In genomic region chr8:127965341-127965740, GRCm38 (mm10) we compare ENCODE assay signal across 10 mouse cellular contexts.
"Had no signal": no experiment of that assay in that cellular context is flagged by ENCODE, and none has a peak within 500 bp of the region (broad histone marks: within the 10 kb centered on the region; RNA-seq: fewer than 3 reads in every experiment).

No protein-coding gene starts in this region.

- H3K4me3 ChIP-seq: limb, embryonic 10.5 days; limb, embryonic 13.5 days; liver, embryonic 13.5 days had no signal

- H3K27me3 ChIP-seq: limb, embryonic 13.5 days; liver, embryonic 13.5 days had no signal

- H3K27ac ChIP-seq: limb, embryonic 10.5 days; limb, embryonic 13.5 days; liver, embryonic 13.5 days had no signal

- H3K36me3 ChIP-seq: limb, embryonic 10.5 days; limb, embryonic 13.5 days; liver, embryonic 13.5 days had no signal

- DNase-seq: liver; liver, embryonic 13.5 days; lung, adult 2 months; lung, postnatal 4 days; midbrain, embryonic 14.5 days; thymus, adult 18-20 months; thymus, postnatal 36 days had no signal

- H3K4me1 ChIP-seq: limb, embryonic 10.5 days; limb, embryonic 13.5 days; liver, embryonic 13.5 days had no signal

- H3K9me3 ChIP-seq: limb, embryonic 10.5 days; limb, embryonic 13.5 days; liver, embryonic 13.5 days had no signal

- H3K9ac ChIP-seq: limb, embryonic 13.5 days; liver, embryonic 13.5 days had no signal

- H3K4me2 ChIP-seq: limb, embryonic 13.5 days; liver, embryonic 13.5 days; midbrain, embryonic 11.5 days had no signal
